Mouse (Mus musculus): ENCODE results near the gene Snap47. TPM values are rescaled to one million over a fixed set of nuclear protein-coding genes. Genes with fewer than 3 reads are reported as not detected.
A peak's percentile ranks its signal among the peaks of the same experiment; 100 is the strongest.

Gene Snap47
- polyA plus RNA-seq, 1 experiment from 2014 or later = 88.7 TPM

DNA sequence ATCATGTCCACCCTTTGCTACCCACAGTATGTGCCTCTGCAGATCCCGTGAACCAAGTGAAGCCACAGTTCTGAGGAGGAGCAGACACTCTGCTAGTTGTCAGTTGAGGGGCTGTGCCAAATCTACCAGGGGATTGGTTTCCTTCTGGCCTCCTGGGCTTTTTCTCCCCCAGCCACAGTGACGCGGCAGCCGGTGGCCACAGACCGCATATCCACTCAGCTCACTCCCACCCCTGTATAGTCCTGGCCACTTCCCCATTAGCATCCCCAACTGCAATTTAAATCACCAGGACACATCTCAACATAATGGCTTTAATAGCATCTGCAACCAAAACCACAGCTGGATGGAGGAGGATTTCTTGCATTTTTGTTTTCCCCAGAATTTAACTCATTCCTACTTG, 32.3 kb downstream of the Snap47 start:
- Histone ChIP-seq H3K27me3 (replicated peaks) (no peaks in the 10 kb centered on the region), H3K27ac (no peak overlapping the region), H3K9me3 (no peaks in the 10 kb centered on the region), H3K36me3 (peaks cover 19% of the 10 kb centered on the region; the same call in 1 of the 2 replicates), H3K9ac (no peak overlapping the region), H3K4me2 (no peak overlapping the region), H3K4me1 (no peaks in the 10 kb centered on the region), H3K4me3 (replicated peaks) (no peak overlapping the region)
- 65% methylated on average over 5 of the region's 5 CpGs for WGBS
- no peak for ATAC-seq (ENCODE audit: insufficient read depth, low FRiP score, low read depth)

DNA sequence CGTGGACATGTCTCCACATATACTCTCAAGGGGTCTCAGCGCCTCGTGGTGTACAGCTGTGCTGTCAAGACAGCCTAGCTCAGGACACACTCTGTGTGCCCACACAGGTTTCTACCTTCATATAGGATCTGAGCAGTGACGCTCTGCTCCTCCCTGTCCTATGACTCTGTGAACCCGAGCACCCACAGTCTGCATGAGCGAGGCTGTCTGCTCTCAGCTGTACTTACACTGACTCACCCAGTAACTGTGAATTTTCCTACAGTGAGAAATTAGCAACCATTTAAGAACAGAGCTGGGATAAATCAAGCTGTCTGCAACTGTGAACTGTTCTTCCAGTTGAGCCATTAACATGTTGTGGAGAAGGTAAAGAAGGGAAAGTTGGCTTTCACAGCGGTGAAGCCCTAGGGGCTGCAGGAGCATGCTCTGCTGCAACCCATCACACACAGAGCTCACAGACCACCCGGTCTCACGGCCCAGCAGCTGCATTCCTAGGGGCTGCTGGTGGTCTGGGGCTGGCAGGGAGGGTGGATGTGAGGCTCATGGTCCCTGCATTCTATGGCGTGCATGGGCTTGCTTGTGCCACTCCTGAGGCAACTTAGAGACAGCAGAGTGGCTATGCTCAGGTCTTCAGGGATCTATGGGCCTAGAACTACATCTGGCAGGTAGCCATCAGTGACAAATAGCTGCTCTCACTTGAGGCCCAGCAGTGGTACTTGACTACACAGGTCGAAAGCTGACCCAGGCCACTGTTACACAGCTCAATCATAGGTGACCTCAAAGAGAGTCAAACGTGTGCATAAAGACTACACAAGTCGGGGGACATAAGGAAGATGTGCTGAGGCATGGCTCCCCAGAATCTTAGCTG, 37.8 kb downstream of the Snap47 start:
- no peaks in the 10 kb centered on the region for H3K36me3 ChIP-seq
- H3K9ac ChIP-seq = no peak overlapping the region
- peaks cover 19% of the 10 kb centered on the region for H3K4me1 ChIP-seq
- no peaks in the 10 kb centered on the region for H3K9me3 ChIP-seq
- H3K4me2 ChIP-seq = no peak overlapping the region
- no peak for ATAC-seq (ENCODE audit: insufficient read depth, low FRiP score, low read depth)
- no peaks in the 10 kb centered on the region for H3K27me3 ChIP-seq (replicated peaks)
- 72% methylated on average over 13 of the region's 13 CpGs for WGBS
- H3K27ac ChIP-seq = peak overlapping the region; percentile 26; the same call in 1 of the 2 replicates
- H3K4me3 ChIP-seq (replicated peaks) = no peak overlapping the region

DNA sequence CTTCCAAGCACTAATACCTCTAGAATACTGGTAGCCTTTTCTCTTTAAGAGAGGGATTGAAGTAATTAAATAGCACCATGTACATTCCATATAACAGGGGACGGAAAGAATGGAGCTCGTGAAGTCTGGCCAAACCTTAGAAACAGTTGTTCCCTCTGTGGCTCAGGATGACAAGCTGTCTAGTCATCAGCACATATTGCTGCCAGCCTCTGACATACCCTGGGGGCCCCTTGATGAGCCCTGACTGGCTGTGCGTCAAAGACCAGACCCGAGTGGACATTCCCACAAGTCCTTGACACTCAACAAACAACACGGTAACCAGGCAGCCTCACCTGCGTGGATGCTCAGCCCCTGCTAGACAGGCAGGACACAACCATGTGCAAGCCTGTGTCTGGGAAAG, 38.9 kb downstream of the Snap47 start:
- Histone ChIP-seq H3K9ac (no peak overlapping the region), H3K4me1 (peaks cover 19% of the 10 kb centered on the region), H3K4me3 (replicated peaks) (no peak overlapping the region), H3K27ac (no peak overlapping the region), H3K4me2 (no peak overlapping the region), H3K36me3 (no peaks in the 10 kb centered on the region), H3K9me3 (no peaks in the 10 kb centered on the region), H3K27me3 (replicated peaks) (no peaks in the 10 kb centered on the region)
- ATAC-seq (ENCODE audit: insufficient read depth, low FRiP score, low read depth) = no peak
- 75% methylated on average over 6 of the region's 6 CpGs for WGBS

DNA sequence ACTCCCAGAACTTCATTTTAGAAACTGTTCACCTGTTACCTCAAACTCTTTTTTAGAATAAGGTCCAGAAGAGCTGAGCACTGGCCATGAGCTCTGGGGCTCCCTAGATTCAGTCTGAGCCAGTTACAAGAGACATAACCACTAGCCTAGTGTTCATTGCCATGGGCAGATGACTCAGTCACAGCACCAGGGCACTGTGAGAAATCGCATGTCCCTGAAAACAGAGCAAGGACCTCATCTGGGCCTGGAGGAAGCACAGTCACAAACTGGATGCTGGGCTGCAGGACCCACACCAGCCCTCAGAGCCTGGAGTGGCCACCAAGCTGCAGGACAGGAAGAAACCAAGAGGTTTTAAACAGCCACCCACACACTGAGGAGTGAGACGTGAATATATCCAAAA, 40.1 kb downstream of the Snap47 start:
- 53% methylated on average over 2 of the region's 2 CpGs for WGBS
- Histone ChIP-seq H3K27ac (peak overlapping the region; percentile 35; the same call in 1 of the 2 replicates), H3K9ac (no peak overlapping the region), H3K27me3 (replicated peaks) (no peaks in the 10 kb centered on the region), H3K4me2 (no peak overlapping the region), H3K4me1 (peaks cover 19% of the 10 kb centered on the region), H3K9me3 (no peaks in the 10 kb centered on the region), H3K4me3 (replicated peaks) (no peak overlapping the region), H3K36me3 (no peaks in the 10 kb centered on the region)
- ATAC-seq (ENCODE audit: insufficient read depth, low FRiP score, low read depth) = no peak

DNA sequence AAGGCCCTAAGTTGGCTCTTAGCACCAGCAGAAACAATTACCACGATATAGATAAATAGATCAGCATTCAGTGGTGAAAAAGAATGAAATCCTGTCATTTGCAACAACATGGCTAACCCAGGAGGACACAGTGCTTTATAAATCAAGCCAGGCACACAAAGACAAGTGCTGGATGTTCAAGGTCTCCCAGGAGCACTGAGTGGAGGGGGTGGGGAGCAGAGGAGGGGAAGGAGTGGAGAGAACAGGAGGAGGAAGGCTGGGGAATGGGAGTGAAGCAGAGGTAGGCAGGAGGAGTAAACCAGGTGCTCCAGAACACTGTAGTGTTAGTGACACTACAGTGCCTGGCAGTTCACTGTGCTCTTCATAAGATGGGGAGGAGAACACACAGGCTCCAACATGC, 45.2 kb downstream of the Snap47 start:
- Histone ChIP-seq H3K9me3 (no peaks in the 10 kb centered on the region), H3K27me3 (replicated peaks) (no peaks in the 10 kb centered on the region), H3K4me2 (no peak overlapping the region), H3K4me3 (replicated peaks) (no peak overlapping the region), H3K4me1 (0 out of 2 replicates have a peak, but pooled peaks cover under 1% of the 10 kb centered on the region), H3K9ac (no peak overlapping the region), H3K36me3 (no peaks in the 10 kb centered on the region), H3K27ac (no peak overlapping the region)
- WGBS = 90% methylated on average over 1 of the region's 1 CpGs
- ATAC-seq (ENCODE audit: insufficient read depth, low FRiP score, low read depth) = no peak

DNA sequence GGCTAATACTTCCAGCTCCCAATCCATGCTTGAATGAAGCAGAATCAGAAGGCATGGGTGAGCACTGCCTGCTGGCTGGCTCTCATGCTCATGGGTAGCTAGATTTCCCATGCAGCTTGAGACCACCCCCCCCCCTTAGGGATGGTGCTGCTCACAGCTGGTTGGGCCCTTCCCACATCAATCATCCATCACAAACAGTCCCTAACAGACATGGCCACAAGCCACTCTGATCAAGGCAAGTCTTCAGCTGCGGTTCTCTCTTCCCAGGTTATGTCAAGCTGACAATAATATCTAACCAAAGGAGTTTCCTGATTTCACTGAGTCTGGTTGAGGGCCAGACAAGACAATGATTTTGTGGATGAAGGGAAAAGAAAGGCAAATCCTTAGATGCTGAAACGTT, 50.1 kb downstream of the Snap47 start:
- Histone ChIP-seq H3K27ac (no peak overlapping the region), H3K9me3 (no peaks in the 10 kb centered on the region), H3K27me3 (replicated peaks) (no peaks in the 10 kb centered on the region), H3K4me2 (no peak overlapping the region), H3K36me3 (no peaks in the 10 kb centered on the region), H3K9ac (no peak overlapping the region), H3K4me1 (peaks cover 8% of the 10 kb centered on the region; the same call in 1 of the 2 replicates), H3K4me3 (replicated peaks) (no peak overlapping the region)
- 69% methylated on average over 2 of the region's 2 CpGs for WGBS
- no peak for ATAC-seq (ENCODE audit: insufficient read depth, low FRiP score, low read depth)

DNA sequence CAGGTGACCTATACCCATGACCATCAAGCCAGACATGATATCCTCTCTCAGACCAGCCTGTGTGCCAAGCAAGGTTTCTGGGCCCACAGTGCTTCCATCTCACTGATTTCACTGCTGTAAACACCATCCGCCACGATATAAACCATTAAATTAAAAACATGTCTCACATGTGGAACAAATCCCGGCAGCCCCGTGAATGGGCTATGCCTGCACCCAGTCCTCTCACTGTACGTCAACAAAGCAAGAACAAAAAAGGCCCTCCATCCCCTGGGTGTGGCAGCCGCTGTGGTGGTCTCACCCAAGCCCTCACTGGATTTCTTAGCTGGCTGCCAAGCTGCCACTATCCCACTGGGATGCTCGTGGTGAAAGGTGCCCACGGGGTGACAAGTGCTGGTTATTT, 51.2 kb downstream of the Snap47 start:
- ATAC-seq (ENCODE audit: insufficient read depth, low FRiP score, low read depth) = no peak
- Histone ChIP-seq H3K36me3 (no peaks in the 10 kb centered on the region), H3K9ac (no peak overlapping the region), H3K4me3 (replicated peaks) (no peak overlapping the region), H3K27ac (no peak overlapping the region), H3K9me3 (no peaks in the 10 kb centered on the region), H3K27me3 (replicated peaks) (no peaks in the 10 kb centered on the region), H3K4me2 (no peak overlapping the region), H3K4me1 (peaks cover 8% of the 10 kb centered on the region; the same call in 1 of the 2 replicates)
- WGBS = 55% methylated on average over 8 of the region's 8 CpGs

DNA sequence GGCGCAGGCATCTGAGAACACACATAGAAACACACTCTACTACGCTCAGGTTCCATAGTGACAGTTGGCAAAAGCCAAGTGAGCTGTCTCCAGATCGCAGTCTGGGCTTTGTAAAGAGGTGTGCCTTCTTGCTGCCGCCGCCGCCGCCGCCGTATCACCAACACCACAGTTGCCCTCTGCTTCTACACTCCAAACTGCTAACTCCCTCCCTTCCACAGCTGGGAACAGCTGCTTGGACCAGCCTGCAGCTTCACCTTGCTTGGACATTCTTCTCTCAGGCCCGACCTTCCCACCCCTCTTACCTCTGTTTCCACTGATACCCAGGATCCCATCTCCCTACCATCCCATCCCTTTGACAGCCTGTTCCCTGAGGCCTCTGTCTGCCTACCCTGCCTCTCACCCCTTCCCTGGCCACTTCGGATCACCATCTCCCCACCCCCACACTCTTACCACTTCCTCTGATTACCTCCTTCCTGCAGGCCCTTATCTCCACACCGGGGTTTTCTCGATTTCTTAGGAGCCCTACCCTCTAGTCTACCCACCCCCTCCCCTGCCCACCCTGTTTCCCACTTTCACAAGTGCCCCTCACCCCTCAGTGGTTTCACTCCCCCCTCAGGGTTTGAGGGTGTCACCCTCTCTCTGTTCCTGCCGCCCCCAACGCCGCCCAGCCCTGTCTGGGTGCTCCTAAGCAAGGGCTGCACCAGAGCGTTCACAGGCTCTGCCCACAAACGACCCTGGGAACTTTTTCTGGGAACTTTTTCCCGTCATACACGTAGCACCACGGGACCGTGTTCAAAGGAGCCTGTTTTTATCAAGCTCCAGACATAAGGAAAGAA, 53.2 kb downstream of the Snap47 start:
- Histone ChIP-seq H3K9ac (no peak overlapping the region), H3K27me3 (replicated peaks) (no peaks in the 10 kb centered on the region), H3K9me3 (no peaks in the 10 kb centered on the region), H3K4me3 (replicated peaks) (no peak overlapping the region), H3K27ac (no peak overlapping the region), H3K4me2 (peak overlapping the region; percentile 16; the same call in 1 of the 2 replicates), H3K36me3 (no peaks in the 10 kb centered on the region), H3K4me1 (peaks cover 12% of the 10 kb centered on the region)
- peak; percentile 48; the same call in 1 of the 2 replicates for ATAC-seq (ENCODE audit: insufficient read depth, low FRiP score, low read depth)
- WGBS = 43% methylated on average over 22 of the region's 22 CpGs

DNA sequence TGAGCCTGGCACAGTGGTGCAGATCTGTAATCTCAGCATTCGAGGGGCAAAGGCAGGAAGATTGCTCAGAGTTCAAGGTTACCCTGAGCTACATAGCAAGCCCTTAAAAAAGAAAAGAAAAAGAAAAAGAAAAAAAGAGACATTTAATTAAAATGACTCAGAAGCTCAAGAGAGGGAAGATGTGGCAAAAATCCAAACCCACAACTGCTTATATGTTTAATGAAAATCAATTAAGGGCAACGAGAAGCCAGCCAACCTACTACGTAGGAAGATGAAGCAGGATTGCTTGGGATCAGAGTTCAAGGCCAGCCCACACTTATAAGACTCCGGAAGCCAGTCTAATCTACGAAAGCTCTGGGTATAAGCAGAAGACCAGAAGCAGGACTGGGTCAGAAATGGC, 56.5 kb downstream of the Snap47 start:
- ATAC-seq (ENCODE audit: insufficient read depth, low FRiP score, low read depth) = no peak
- peak overlapping the region; percentile 45 for H3K27ac ChIP-seq
- 60% methylated on average over 5 of the region's 5 CpGs for WGBS

DNA sequence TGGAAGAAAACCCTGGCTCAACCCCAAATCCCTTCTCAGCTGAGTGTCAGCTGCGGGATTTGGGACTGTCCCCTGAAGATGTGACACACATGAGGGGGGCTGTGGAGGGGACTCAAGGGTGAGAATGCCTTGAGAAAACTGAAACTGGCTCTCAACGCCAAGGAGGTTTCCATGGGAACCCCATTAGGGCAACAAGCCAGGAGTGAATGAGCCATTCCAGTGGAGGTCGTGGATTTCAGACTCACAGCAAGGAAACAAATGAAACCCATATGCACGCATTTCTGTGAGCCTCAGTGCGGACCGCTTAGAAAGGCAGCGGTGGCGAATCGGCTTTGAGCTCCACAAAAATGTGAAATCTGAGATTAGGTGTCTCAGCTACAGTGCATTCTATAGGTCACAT, 57.4 kb downstream of the Snap47 start:
- ATAC-seq (ENCODE audit: insufficient read depth, low FRiP score, low read depth) = no peak
- H3K4me3 ChIP-seq (replicated peaks) = no peak overlapping the region
- no peaks in the 10 kb centered on the region for H3K27me3 ChIP-seq (replicated peaks)
- no peaks in the 10 kb centered on the region for H3K9me3 ChIP-seq
- H3K4me1 ChIP-seq = peaks cover 14% of the 10 kb centered on the region
- peak overlapping the region; percentile 6; the same call in 1 of the 2 replicates for H3K4me2 ChIP-seq
- no peak overlapping the region for H3K9ac ChIP-seq
- peak overlapping the region; percentile 45 for H3K27ac ChIP-seq
- WGBS = 29% methylated on average over 9 of the region's 9 CpGs
- no peaks in the 10 kb centered on the region for H3K36me3 ChIP-seq

More for the DNA sequence above, 56.5 kb downstream of the Snap47 start:
- no peak overlapping the region for H3K4me3 ChIP-seq (replicated peaks)
- peaks cover 14% of the 10 kb centered on the region for H3K4me1 ChIP-seq
- no peaks in the 10 kb centered on the region for H3K27me3 ChIP-seq (replicated peaks)
- H3K9ac ChIP-seq = no peak overlapping the region
- no peaks in the 10 kb centered on the region for H3K36me3 ChIP-seq
- no peak overlapping the region for H3K4me2 ChIP-seq
- no peaks in the 10 kb centered on the region for H3K9me3 ChIP-seq

DNA sequence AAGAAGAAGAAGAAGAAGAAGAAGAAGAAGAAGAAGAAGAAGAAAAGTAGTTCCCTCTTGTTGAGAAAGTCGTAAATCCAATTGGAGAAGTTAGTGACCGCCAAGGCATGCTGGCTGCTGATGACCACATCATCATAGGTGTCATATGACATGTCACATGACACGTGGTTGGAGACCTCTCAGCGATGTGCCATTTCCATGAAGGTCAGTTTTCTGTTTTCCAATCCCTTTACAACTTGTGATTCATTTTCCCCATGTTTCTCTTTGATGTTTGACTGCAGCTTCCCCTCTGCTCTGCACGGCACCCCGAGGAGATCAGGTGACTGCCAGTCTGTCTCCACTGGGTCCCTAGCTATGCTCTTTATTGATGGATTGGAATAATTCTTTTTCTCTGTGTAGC, 58.7 kb downstream of the Snap47 start:
- Histone ChIP-seq H3K27me3 (replicated peaks) (no peaks in the 10 kb centered on the region), H3K9ac (no peak overlapping the region), H3K9me3 (no peaks in the 10 kb centered on the region), H3K27ac (no peak overlapping the region), H3K36me3 (no peaks in the 10 kb centered on the region), H3K4me3 (replicated peaks) (no peak overlapping the region), H3K4me1 (peaks cover 8% of the 10 kb centered on the region; the same call in 1 of the 2 replicates), H3K4me2 (no peak overlapping the region)
- WGBS = 64% methylated on average over 6 of the region's 6 CpGs
- no peak for ATAC-seq (ENCODE audit: insufficient read depth, low FRiP score, low read depth)

DNA sequence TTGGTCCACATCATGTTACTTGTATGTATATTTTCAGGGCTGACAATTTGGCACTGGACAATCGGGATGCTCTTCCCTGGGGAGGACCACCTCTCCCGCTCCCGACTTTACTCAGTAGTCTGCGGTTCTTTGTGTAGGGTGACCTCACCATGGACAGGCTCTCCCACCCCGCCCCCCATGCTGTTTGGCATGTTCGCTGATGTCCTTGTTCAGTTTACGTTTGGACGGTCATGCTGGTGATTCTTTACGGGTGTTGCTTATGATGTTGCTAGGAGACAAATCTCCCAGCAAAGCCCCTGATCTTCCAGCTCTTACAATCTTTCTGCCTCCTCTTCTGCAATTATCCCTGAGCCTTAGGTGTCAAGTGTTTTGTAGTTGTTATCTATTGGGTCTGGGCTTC, 60.5 kb downstream of the Snap47 start:
- H3K9me3 ChIP-seq = no peaks in the 10 kb centered on the region
- no peak overlapping the region for H3K9ac ChIP-seq
- H3K27ac ChIP-seq = peak overlapping the region; percentile 22; the same call in 1 of the 2 replicates
- H3K4me1 ChIP-seq = peaks cover 8% of the 10 kb centered on the region; the same call in 1 of the 2 replicates
- H3K27me3 ChIP-seq (replicated peaks) = no peaks in the 10 kb centered on the region
- H3K4me3 ChIP-seq (replicated peaks) = no peak overlapping the region
- ATAC-seq (ENCODE audit: insufficient read depth, low FRiP score, low read depth) = peak; percentile 59; the same call in 1 of the 2 replicates
- H3K36me3 ChIP-seq = no peaks in the 10 kb centered on the region
- 40% methylated on average over 9 of the region's 9 CpGs for WGBS
- no peak overlapping the region for H3K4me2 ChIP-seq
